Mouse (Mus musculus): Measurements from ENCODE around the gene Abcc9. TPM values are rescaled to one million over a fixed set of nuclear protein-coding genes. Genes with fewer than 3 reads are reported as not detected.
A peak's percentile ranks its signal among the peaks of the same experiment; 100 is the strongest.

Gene Abcc9
- polyA plus RNA-seq, 1 experiment = not detected

DNA sequence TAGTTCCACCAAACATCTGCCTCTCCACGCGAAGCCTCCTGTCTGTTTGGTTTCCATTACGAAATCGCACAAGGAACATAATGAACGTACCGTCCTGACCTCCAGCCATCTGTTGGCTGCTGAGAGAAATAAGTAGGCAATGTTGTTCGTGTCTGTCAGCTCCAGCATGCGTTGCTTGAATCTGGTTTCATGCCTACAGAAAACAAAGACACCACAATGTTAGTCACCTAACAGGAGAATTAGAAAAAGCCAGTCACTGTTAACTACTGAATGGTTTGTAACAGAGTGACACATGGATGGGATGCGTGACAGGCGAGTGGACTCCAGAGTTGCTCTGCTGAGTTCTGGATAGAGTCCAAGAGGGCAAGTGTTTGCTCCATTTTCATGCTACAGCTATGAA is 87.8 kb downstream of the Abcc9 start:
- TF ChIP-seq CTCF (IDR thresholded peaks at IDR 0.05; ENCODE audit: insufficient read depth, low read depth, low read length) = no peak
- no peak for TF ChIP-seq POLR2A (IDR thresholded peaks at IDR 0.05; ENCODE audit: insufficient read depth, low read depth, low read length)
- H3K27ac ChIP-seq (ENCODE audit: insufficient read depth, low read depth, low read length) = no peak overlapping the region
- WGBS = 79% methylated on average over 10 of the region's 10 CpGs
- no peaks in the 10 kb centered on the region for H3K4me1 ChIP-seq (ENCODE audit: control insufficient read depth, insufficient read depth, low read length)
- H3K4me3 ChIP-seq (ENCODE audit: insufficient read depth, low read depth, low read length) = no peak overlapping the region

DNA sequence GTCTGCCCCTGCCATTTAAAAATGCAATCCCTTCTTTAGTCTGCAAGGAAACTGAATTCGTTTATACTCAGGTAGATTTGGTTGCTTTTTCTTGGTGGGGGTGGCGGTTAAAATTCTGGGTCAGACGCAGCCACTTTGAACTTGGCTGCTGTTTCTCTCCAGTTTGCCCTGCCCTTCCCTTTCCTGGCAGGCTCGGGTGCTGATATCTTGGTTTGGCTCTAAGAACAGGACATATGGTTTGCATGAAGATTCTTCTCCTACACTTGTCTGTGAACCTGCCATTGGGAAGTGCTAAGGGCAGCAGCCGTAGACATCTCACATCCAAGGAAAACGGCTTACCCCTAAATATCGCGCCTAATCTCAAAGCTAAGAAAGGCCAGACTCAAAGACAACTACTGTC is 89.7 kb downstream of the Abcc9 start:
- WGBS = 93% methylated on average over 8 of the region's 8 CpGs
- Histone ChIP-seq H3K27ac (ENCODE audit: insufficient read depth, low read depth, low read length) (no peak overlapping the region), H3K4me1 (ENCODE audit: control insufficient read depth, insufficient read depth, low read length) (no peaks in the 10 kb centered on the region), H3K4me3 (ENCODE audit: insufficient read depth, low read depth, low read length) (no peak overlapping the region)
- no peak for TF ChIP-seq POLR2A (IDR thresholded peaks at IDR 0.05; ENCODE audit: insufficient read depth, low read depth, low read length)
- TF ChIP-seq CTCF (IDR thresholded peaks at IDR 0.05; ENCODE audit: insufficient read depth, low read depth, low read length) = no peak

DNA sequence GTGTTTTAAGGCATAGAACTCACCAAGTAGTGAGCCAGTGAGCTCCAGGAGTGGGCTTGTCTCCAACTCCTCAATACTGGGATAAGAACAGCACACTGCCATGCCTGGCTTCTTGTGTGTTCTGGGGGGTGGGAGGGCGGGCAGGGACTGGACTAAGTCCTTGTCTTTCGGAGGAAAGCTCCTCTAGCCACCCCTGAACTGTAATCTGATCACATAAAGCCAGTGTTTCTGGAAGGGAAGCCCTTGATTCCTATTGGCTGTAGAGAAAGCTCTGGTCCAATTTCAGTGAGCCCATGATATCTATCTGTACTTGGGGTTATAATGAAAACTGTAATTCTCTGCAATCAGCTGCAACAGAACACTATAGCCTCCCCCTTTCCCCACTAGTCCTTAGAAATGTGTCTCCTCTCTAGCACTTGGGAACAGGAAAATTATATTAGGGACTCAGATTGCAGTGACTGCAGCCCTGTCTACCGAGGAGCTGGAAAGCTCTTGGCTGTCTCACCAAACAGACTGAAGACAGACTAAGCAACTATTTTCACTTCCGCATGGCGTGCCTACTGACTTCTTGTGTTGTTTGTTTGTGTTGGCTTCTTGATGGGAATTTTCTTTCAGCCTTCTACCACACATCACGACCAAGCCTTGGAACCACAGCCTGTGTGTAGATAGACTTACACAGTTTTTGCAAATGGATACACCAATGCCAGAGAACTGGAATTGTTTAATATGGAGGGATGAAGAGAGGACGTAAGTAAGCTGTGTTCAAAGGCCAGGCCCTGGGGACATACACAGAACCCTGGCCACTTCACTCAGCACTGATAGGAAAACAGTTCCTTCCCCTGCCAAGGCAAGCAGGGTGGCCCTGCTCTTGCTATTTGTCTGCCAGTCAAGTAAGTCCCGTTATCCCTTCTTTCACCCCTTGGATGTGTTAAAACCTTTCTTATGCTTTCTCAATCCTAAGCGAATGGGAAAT is 92.4 kb downstream of the Abcc9 start:
- TF ChIP-seq POLR2A (IDR thresholded peaks at IDR 0.05; ENCODE audit: insufficient read depth, low read depth, low read length) = no peak
- TF ChIP-seq CTCF (IDR thresholded peaks at IDR 0.05; ENCODE audit: insufficient read depth, low read depth, low read length) = no peak

GRCm38 (mm10) chr6:142607080-142607479 is 95.0 kb downstream of the Abcc9 start:
- WGBS = 60% methylated on average over 7 of the region's 7 CpGs
- no peak overlapping the region for H3K27ac ChIP-seq (ENCODE audit: insufficient read depth, low read depth, low read length)
- H3K4me3 ChIP-seq (ENCODE audit: insufficient read depth, low read depth, low read length) = no peak overlapping the region
- no peaks in the 10 kb centered on the region for H3K4me1 ChIP-seq (ENCODE audit: control insufficient read depth, insufficient read depth, low read length)
- TF ChIP-seq POLR2A (IDR thresholded peaks at IDR 0.05; ENCODE audit: insufficient read depth, low read depth, low read length) = no peak
- TF ChIP-seq CTCF (IDR thresholded peaks at IDR 0.05; ENCODE audit: insufficient read depth, low read depth, low read length) = no peak

More for the DNA sequence above, 92.4 kb downstream of the Abcc9 start:
- no peak overlapping the region for H3K27ac ChIP-seq (ENCODE audit: insufficient read depth, low read depth, low read length)
- 54% methylated on average over 9 of the region's 9 CpGs for WGBS
- no peak overlapping the region for H3K4me3 ChIP-seq (ENCODE audit: insufficient read depth, low read depth, low read length)
- no peaks in the 10 kb centered on the region for H3K4me1 ChIP-seq (ENCODE audit: control insufficient read depth, insufficient read depth, low read length)

DNA sequence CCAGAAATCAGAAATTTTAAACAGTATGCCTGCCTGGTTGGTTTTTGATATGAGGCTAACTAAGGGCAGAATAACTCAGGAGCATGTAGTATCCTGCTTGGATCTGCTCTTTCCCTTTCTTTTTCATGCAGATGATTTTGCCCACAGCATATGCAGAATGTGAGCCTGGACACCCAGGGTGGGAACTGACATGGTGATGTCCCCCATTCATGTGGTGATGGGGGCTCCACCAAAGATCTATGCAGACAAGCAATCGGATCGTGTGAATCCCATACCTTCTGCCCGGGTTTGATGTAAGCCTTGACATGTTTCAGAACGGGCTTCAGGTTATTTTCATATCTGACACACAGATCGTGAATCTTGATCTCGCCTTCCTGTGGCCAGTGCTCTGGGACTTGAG is 99.3 kb downstream of the Abcc9 start:
- Histone ChIP-seq H3K4me1 (ENCODE audit: control insufficient read depth, insufficient read depth, low read length) (no peaks in the 10 kb centered on the region), H3K27ac (ENCODE audit: insufficient read depth, low read depth, low read length) (no peak overlapping the region), H3K4me3 (ENCODE audit: insufficient read depth, low read depth, low read length) (no peak overlapping the region)
- TF ChIP-seq POLR2A (IDR thresholded peaks at IDR 0.05; ENCODE audit: insufficient read depth, low read depth, low read length) (no peak), CTCF (IDR thresholded peaks at IDR 0.05; ENCODE audit: insufficient read depth, low read depth, low read length) (no peak)
- 75% methylated on average over 6 of the region's 6 CpGs for WGBS

- H3K27ac ChIP-seq (ENCODE audit: insufficient read depth, low read depth, low read length) = no peak overlapping the region
- H3K4me1 ChIP-seq (ENCODE audit: control insufficient read depth, insufficient read depth, low read length) = no peaks in the 10 kb centered on the region
- 75% methylated on average over 4 of the region's 4 CpGs for WGBS
- no peak overlapping the region for H3K4me3 ChIP-seq (ENCODE audit: insufficient read depth, low read depth, low read length)
- TF ChIP-seq CTCF (IDR thresholded peaks at IDR 0.05; ENCODE audit: insufficient read depth, low read depth, low read length) = no peak
- no peak for TF ChIP-seq POLR2A (IDR thresholded peaks at IDR 0.05; ENCODE audit: insufficient read depth, low read depth, low read length)
These were observed 123.3 kb downstream of the Abcc9 start for GRCm38 (mm10) chr6:142578831-142579230.

DNA sequence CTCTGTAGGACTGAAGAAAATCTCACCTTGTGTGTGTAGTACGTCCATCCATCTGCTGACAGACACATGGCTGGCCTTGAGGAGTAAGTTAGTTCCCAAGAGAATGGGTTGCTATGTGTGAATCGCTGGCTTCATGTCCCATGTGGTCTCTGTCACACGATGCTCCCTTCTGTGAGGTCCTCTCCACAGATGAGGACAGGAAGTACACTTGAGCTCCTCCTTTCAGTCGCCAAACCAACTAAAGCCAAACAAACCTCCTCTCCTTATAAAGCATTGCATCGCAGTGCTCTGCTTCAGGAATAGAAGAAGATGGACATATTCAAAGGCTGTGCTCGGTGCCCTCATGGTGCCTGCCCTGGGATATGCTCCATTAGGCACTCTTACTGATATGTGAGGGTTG is 124.3 kb downstream of the Abcc9 start:
- WGBS = 83% methylated on average over 6 of the region's 6 CpGs
- Histone ChIP-seq H3K4me1 (ENCODE audit: control insufficient read depth, insufficient read depth, low read length) (no peaks in the 10 kb centered on the region), H3K4me3 (ENCODE audit: insufficient read depth, low read depth, low read length) (no peak overlapping the region), H3K27ac (ENCODE audit: insufficient read depth, low read depth, low read length) (no peak overlapping the region)
- TF ChIP-seq POLR2A (IDR thresholded peaks at IDR 0.05; ENCODE audit: insufficient read depth, low read depth, low read length) (no peak), CTCF (IDR thresholded peaks at IDR 0.05; ENCODE audit: insufficient read depth, low read depth, low read length) (no peak)

DNA sequence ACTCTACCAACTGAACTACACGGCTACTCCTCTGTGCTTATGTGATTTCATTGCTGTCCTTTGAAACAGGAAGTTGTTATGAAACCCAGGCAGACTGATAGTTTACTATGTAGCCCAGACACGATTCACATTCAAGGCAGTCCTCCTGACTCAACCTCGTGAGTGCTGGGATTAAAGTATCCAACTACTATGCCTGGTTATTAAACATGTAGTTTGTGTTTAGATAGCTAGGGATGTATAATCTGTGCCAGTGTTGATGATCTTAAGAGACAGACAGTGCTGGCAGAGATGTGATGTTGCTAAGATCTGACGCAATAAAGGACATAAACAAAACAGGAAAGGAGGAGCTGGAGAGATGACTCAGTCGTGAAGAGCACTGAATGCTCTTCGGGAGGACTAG is 129.2 kb downstream of the Abcc9 start:
- TF ChIP-seq POLR2A (IDR thresholded peaks at IDR 0.05; ENCODE audit: insufficient read depth, low read depth, low read length) (no peak), CTCF (IDR thresholded peaks at IDR 0.05; ENCODE audit: insufficient read depth, low read depth, low read length) (no peak)
- Histone ChIP-seq H3K4me1 (ENCODE audit: control insufficient read depth, insufficient read depth, low read length) (peaks cover 13% of the 10 kb centered on the region; the same call in 1 of the 2 replicates), H3K4me3 (ENCODE audit: insufficient read depth, low read depth, low read length) (no peak overlapping the region), H3K27ac (ENCODE audit: insufficient read depth, low read depth, low read length) (no peak overlapping the region)
- WGBS = 69% methylated on average over 6 of the region's 6 CpGs

DNA sequence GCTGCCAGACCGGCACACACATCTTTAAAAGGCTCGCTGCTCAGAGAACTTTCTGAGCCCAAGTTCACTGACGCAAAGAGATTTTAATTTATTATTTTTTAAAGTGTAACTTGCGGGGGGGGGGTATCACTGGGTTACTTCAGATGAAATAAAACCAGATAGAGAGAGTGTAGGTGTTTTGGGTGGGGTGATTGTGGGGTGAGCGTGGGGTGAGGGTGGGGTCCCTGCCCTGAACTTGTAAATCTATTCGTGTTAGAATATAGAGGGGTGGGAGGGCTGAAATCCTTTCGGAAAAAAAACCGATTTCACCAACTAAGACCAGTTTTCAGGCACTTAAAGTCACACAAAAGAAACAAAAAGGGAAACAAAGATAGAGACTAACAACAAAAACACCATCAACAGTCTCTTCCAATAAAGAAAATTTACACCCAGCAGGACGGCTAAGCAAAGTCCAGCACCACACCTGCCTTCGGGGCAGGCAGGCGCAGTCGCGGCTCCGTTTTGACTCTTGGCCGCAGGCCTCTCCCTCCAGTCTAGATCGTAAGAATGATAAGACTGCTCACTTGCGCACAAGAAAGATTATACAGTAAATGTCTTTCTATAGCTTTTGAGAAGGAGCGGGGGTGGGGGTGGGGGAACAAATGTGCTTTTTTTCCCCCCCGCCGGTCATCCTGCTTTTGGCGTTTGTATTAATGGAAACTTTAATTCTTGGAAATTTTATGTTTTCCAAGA is 130.3 kb downstream of the Abcc9 start:
- Histone ChIP-seq H3K27ac (ENCODE audit: insufficient read depth, low read depth, low read length) (no peak overlapping the region), H3K4me3 (ENCODE audit: insufficient read depth, low read depth, low read length) (peak overlapping the region; percentile 49), H3K4me1 (ENCODE audit: control insufficient read depth, insufficient read depth, low read length) (peaks cover 13% of the 10 kb centered on the region; the same call in 1 of the 2 replicates)
- WGBS = 12% methylated on average over 21 of the region's 21 CpGs
- no peak for TF ChIP-seq CTCF (IDR thresholded peaks at IDR 0.05; ENCODE audit: insufficient read depth, low read depth, low read length)
- no peak for TF ChIP-seq POLR2A (IDR thresholded peaks at IDR 0.05; ENCODE audit: insufficient read depth, low read depth, low read length)
